In the genomic region with DNA sequence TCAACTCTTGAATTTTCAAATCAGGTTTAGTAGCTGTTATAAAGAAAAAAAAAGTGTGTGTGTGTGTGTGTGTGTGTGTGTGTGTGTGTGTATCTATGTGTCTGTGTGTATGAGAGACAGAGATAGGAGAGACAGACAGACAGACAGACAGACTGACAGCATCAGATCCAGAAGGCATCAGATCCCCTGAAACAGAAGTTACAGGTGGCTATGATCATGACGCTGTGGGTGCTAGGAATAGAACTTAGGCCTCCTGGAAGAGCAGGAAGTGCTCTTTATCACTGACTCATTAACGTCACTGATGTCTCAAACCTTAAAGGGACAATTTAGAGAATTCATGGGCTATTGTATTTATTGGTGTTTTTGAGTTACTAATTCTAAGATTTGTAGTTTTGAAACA, we compare ENCODE assay signal across 27 mouse cellular contexts. TPM values are rescaled to one million over a fixed set of nuclear protein-coding genes. Genes with fewer than 3 reads are reported as not detected.
A peak's percentile ranks its signal among the peaks of the same experiment; 100 is the strongest.
DNase-seq lines count a peak whose midpoint lies in the region; ATAC-seq and TF ChIP-seq lines count a peak whose summit lies in the region.
"Had no signal": no experiment of that assay in that cellular context is flagged by ENCODE, and none has a peak within 500 bp of the region (broad histone marks: within the 10 kb centered on the region; RNA-seq: fewer than 3 reads in every experiment).

No protein-coding gene starts in this region.

- peak; percentile 70 for ATAC-seq in intestine, postnatal 0 days
- ATAC-seq: forebrain, embryonic 14.5 days; forebrain, embryonic 16.5 days had no signal

- H3K79me2 ChIP-seq in liver, adult 2 months (ENCODE audit: control insufficient read depth, insufficient read depth, low read length), result peaks cover 20% of the 10 kb centered on the region

- no peak for TF ChIP-seq CTCF in liver, adult 2 months (IDR thresholded peaks at IDR 0.05; ENCODE audit: low read depth, low read length)
- no peak for TF ChIP-seq CTCF in intestine, postnatal 0 days (IDR thresholded peaks at IDR 0.05; ENCODE audit: low read depth)
- no peak for TF ChIP-seq CTCF in small intestine, adult 2 months (IDR thresholded peaks at IDR 0.05; ENCODE audit: extremely low read depth, insufficient read length, insufficient replicate concordance, low read depth, low read length)

- no peak overlapping the region for H3K4me3 ChIP-seq in liver, adult 2 months (ENCODE audit: insufficient read depth, low read depth, low read length)
- H3K4me3 ChIP-seq in intestine, postnatal 0 days (ENCODE audit: low read depth, low read length), result no peak overlapping the region
- H3K4me3 ChIP-seq in small intestine, adult 2 months (ENCODE audit: low read depth, low read length), result no peak overlapping the region
- H3K4me3 ChIP-seq: embryonic facial prominence, embryonic 13.5 days; embryonic facial prominence, embryonic 15.5 days; erythroblast, embryonic 14.5 days; forebrain, embryonic 10.5 days; forebrain, embryonic 12.5 days had no signal

- DNase-seq in liver, adult 2 months (ENCODE audit: extremely low read depth, low read depth, low spot score), result peak; percentile 53
- no peak for DNase-seq in liver
- no peak for DNase-seq in left cerebral cortex, postnatal 10 days (ENCODE audit: extremely low spot score in 1 of 2, low spot score in 2 of 2)
- DNase-seq: adrenal gland, adult 2 months; adrenal gland, postnatal 10 days; adrenal gland, postnatal 25 days; cerebellum, adult 11 months; cerebellum, adult 18-20 months; cerebellum, adult 8-10 months; cerebellum, adult 9-11 months; cerebellum, postnatal 14 days; cerebellum, postnatal 36 days; embryo, embryonic 11 days had no signal

- 19% methylated on average over 2 of the region's 2 CpGs for WGBS in liver, adult 2 months
- 45% methylated on average over 2 of the region's 2 CpGs for WGBS in intestine, postnatal 0 days
- 18% methylated on average over 2 of the region's 2 CpGs for WGBS in small intestine, adult 2 months

- no peaks in the 10 kb centered on the region for H3K9me3 ChIP-seq in intestine, postnatal 0 days (ENCODE audit: control insufficient read depth)
- H3K9me3 ChIP-seq: embryonic facial prominence, embryonic 13.5 days; embryonic facial prominence, embryonic 15.5 days; forebrain, embryonic 10.5 days; forebrain, embryonic 12.5 days had no signal

- no peaks in the 10 kb centered on the region for H3K36me3 ChIP-seq in liver, adult 2 months (ENCODE audit: control insufficient read depth, insufficient read depth, low read length)
- H3K36me3 ChIP-seq in intestine, postnatal 0 days (ENCODE audit: control insufficient read depth, insufficient read depth), result no peaks in the 10 kb centered on the region
- H3K36me3 ChIP-seq in small intestine, adult 2 months (ENCODE audit: control insufficient read depth, insufficient read depth, low read length), result no peaks in the 10 kb centered on the region
- H3K36me3 ChIP-seq: embryonic facial prominence, embryonic 15.5 days; forebrain, embryonic 12.5 days had no signal

- H3K27ac ChIP-seq in liver, adult 2 months (replicated peaks; ENCODE audit: insufficient read depth, low read depth, low read length), result peak overlapping the region; percentile 45
- H3K27ac ChIP-seq in intestine, postnatal 0 days (ENCODE audit: low read depth, low read length), result peak overlapping the region; percentile 46; the same call in 1 of the 2 replicates
- H3K27ac ChIP-seq in small intestine, adult 2 months (ENCODE audit: insufficient read depth, low read depth, low read length), result peak overlapping the region; percentile 75
- H3K27ac ChIP-seq: embryonic facial prominence, embryonic 13.5 days; embryonic facial prominence, embryonic 15.5 days; forebrain, embryonic 10.5 days; forebrain, embryonic 12.5 days had no signal

- H3K27me3 ChIP-seq in liver, adult 2 months (ENCODE audit: control insufficient read depth, insufficient read depth, low read length), result no peaks in the 10 kb centered on the region
- H3K27me3 ChIP-seq in intestine, postnatal 0 days (replicated peaks; ENCODE audit: control insufficient read depth, insufficient read depth, low read length), result no peaks in the 10 kb centered on the region
- H3K27me3 ChIP-seq in small intestine, adult 2 months (ENCODE audit: control insufficient read depth, insufficient read depth, low read length), result no peaks in the 10 kb centered on the region
- H3K27me3 ChIP-seq: embryonic facial prominence, embryonic 13.5 days; embryonic facial prominence, embryonic 15.5 days; forebrain, embryonic 12.5 days had no signal

- intact Hi-C loops in left cerebral cortex, postnatal 10 days (cut with DNase I), result no loop called here

- H3K4me1 ChIP-seq in liver, adult 2 months (ENCODE audit: control insufficient read depth, insufficient read depth, low read length), result peaks cover 5% of the 10 kb centered on the region; the same call in 1 of the 2 replicates
- H3K4me1 ChIP-seq in intestine, postnatal 0 days (replicated peaks; ENCODE audit: control insufficient read depth, insufficient read depth, low read length), result peaks cover 2% of the 10 kb centered on the region; the same call in 1 of the 2 replicates
- H3K4me1 ChIP-seq in small intestine, adult 2 months (ENCODE audit: control insufficient read depth, insufficient read depth, insufficient read length, low read length), result peaks cover 2% of the 10 kb centered on the region; the same call in 1 of the 2 replicates

- H3K9ac ChIP-seq in liver, adult 2 months (ENCODE audit: low read depth, low read length), result no peak overlapping the region
- H3K9ac ChIP-seq in intestine, postnatal 0 days (ENCODE audit: low read depth, low read length), result no peak overlapping the region
- H3K9ac ChIP-seq: embryonic facial prominence, embryonic 13.5 days; embryonic facial prominence, embryonic 15.5 days; forebrain, embryonic 12.5 days had no signal

- 0 out of 2 replicates have a peak overlapping the region, but pooled peaks have one; percentile 24 for H3K4me2 ChIP-seq in intestine, postnatal 0 days (replicated peaks; ENCODE audit: low read depth)
- H3K4me2 ChIP-seq: embryonic facial prominence, embryonic 13.5 days; embryonic facial prominence, embryonic 15.5 days; forebrain, embryonic 12.5 days had no signal

- no peak for TF ChIP-seq POLR2A in liver, adult 2 months (IDR thresholded peaks at IDR 0.05; ENCODE audit: extremely low read depth, insufficient read depth, low read length)
- TF ChIP-seq POLR2A in small intestine, adult 2 months (IDR thresholded peaks at IDR 0.05; ENCODE audit: low read depth, low read length), result no peak

RNA-seq across cellular contexts. Expression of a gene that starts 32.2 kb away (rescaled TPM):
- total RNA-seq in liver, adult 2 months (2014; rRNA removed), result 132 and 264 TPM in 2 replicates
- 7.1 and 10.9 TPM in 2 replicates for polyA plus RNA-seq in liver, adult 2 months (2012; rRNA removed)
- polyA plus RNA-seq in intestine, postnatal 0 days (2015; fragmentation: Nextera tagmentation; extraction: Ambion mirVana), result 378 and 387 TPM in 2 replicates
- polyA plus RNA-seq in small intestine, adult 2 months (2012; rRNA removed), result 0.30 and 0.91 TPM in 2 replicates
- total RNA-seq in left cerebral cortex, postnatal 10 days (2021), result 100 to 1,000 TPM; 206 to 207 TPM

RNA-seq across cellular contexts. Expression of a gene that starts 54.4 kb away (rescaled TPM):
- not detected in 2 replicates for total RNA-seq in liver, adult 2 months (2014; rRNA removed)
- not detected in 2 replicates for polyA plus RNA-seq in liver, adult 2 months (2012; rRNA removed)
- not detected in 2 replicates for polyA plus RNA-seq in intestine, postnatal 0 days (2015; fragmentation: Nextera tagmentation; extraction: Ambion mirVana)
- polyA plus RNA-seq in small intestine, adult 2 months (2012; rRNA removed), result not detected in 2 replicates
- total RNA-seq in left cerebral cortex, postnatal 10 days (2021), result under 1 TPM; 0.17 to 0.20 TPM
- total RNA-seq: adrenal gland, adult 2 months; adrenal gland, postnatal 10 days; adrenal gland, postnatal 25 days; adrenal gland, postnatal 4 days; common myeloid progenitor, adult 5-6 weeks; ES-E14; MEL had no signal
- polyA plus RNA-seq: adrenal gland, adult 2 months; C2C12; embryonic facial prominence, embryonic 13.5 days; embryonic facial prominence, embryonic 15.5 days; erythroblast, embryonic 14.5 days had no signal

Comparison
In these comparisons a context has a peak if more than half of its experiments do, and no peak if none do; other contexts are left out.
1. RNA of a gene that starts 32.2 kb away (polyA plus RNA-seq): 378 to 387 TPM in intestine, postnatal 0 days; 7.1 to 10.9 TPM in liver, adult 2 months and 0.30 to 0.91 TPM in small intestine, adult 2 months; every median in the first group is over 10 times any median in the second.
2. Peak in every context shown above with its lines, with median percentiles within 50 percentile points of each other: H3K27ac ChIP-seq.